Mouse (Mus musculus): ENCODE results near the gene Sptbn1. TPM values are rescaled to one million over a fixed set of nuclear protein-coding genes. Genes with fewer than 3 reads are reported as not detected.

The Sptbn1 gene
- polyA plus RNA-seq, 1 experiment from 2014 or later, result 122 TPM

- peaks cover 9% of the 10 kb centered on the region; the same call in 1 of the 2 replicates for H3K36me3 ChIP-seq
- H3K9me3 ChIP-seq (replicated peaks), result no peaks in the 10 kb centered on the region
- 81% methylated on average over 4 of the region's 4 CpGs for WGBS
- no peak overlapping the region for H3K9ac ChIP-seq
- H3K4me3 ChIP-seq, result no peak overlapping the region
- peaks cover 8% of the 10 kb centered on the region for H3K4me1 ChIP-seq
- H3K4me2 ChIP-seq (replicated peaks), result no peak overlapping the region
- H3K27me3 ChIP-seq, result no peaks in the 10 kb centered on the region
- H3K27ac ChIP-seq, result 0 out of 2 replicates have a peak overlapping the region, but pooled peaks have one; percentile 8
- ATAC-seq (ENCODE audit: low FRiP score), result no peak
Observed at GRCm38 (mm10) chr11:30160625-30161172, 107.3 kb downstream of the Sptbn1 start.

GRCm38 (mm10) chr11:30159545-30160255 lies 108.3 kb downstream of the Sptbn1 start:
- H3K4me2 ChIP-seq (replicated peaks), result no peak overlapping the region
- H3K9ac ChIP-seq, result no peak overlapping the region
- H3K4me1 ChIP-seq, result peaks cover 8% of the 10 kb centered on the region
- H3K36me3 ChIP-seq, result peaks cover 9% of the 10 kb centered on the region; the same call in 1 of the 2 replicates
- no peak for ATAC-seq (ENCODE audit: low FRiP score)
- WGBS, result 80% methylated on average over 4 of the region's 4 CpGs
- no peak overlapping the region for H3K27ac ChIP-seq
- H3K9me3 ChIP-seq (replicated peaks), result no peaks in the 10 kb centered on the region
- no peak overlapping the region for H3K4me3 ChIP-seq
- no peaks in the 10 kb centered on the region for H3K27me3 ChIP-seq

- Histone ChIP-seq H3K27me3 (no peaks in the 10 kb centered on the region), H3K9me3 (replicated peaks) (no peaks in the 10 kb centered on the region), H3K4me3 (no peak overlapping the region), H3K4me1 (peaks cover 8% of the 10 kb centered on the region), H3K27ac (0 out of 2 replicates have a peak overlapping the region, but pooled peaks have one; percentile 44), H3K9ac (no peak overlapping the region), H3K36me3 (peaks cover 16% of the 10 kb centered on the region), H3K4me2 (replicated peaks) (no peak overlapping the region)
- ATAC-seq (ENCODE audit: low FRiP score), result no peak
- WGBS, result 56% methylated on average over 8 of the region's 8 CpGs
Observed at GRCm38 (mm10) chr11:30158028-30158700, 109.8 kb downstream of the Sptbn1 start.

- H3K9me3 ChIP-seq (replicated peaks), result no peaks in the 10 kb centered on the region
- H3K36me3 ChIP-seq, result peaks cover 30% of the 10 kb centered on the region
- no peak overlapping the region for H3K4me2 ChIP-seq (replicated peaks)
- no peak for ATAC-seq (ENCODE audit: low FRiP score)
- WGBS, result 78% methylated on average over 2 of the region's 2 CpGs
- H3K27ac ChIP-seq, result no peak overlapping the region
- no peak overlapping the region for H3K4me3 ChIP-seq
- H3K27me3 ChIP-seq, result no peaks in the 10 kb centered on the region
- H3K4me1 ChIP-seq, result no peaks in the 10 kb centered on the region; the same call in 1 of the 2 replicates
- H3K9ac ChIP-seq, result no peak overlapping the region
Observed at GRCm38 (mm10) chr11:30155887-30156286, 112.1 kb downstream of the Sptbn1 start.

GRCm38 (mm10) chr11:30154980-30155379 lies 113.0 kb downstream of the Sptbn1 start:
- H3K27me3 ChIP-seq, result no peaks in the 10 kb centered on the region
- no peaks in the 10 kb centered on the region for H3K9me3 ChIP-seq (replicated peaks)
- H3K9ac ChIP-seq, result no peak overlapping the region
- no peak overlapping the region for H3K4me3 ChIP-seq
- no peak for ATAC-seq (ENCODE audit: low FRiP score)
- no peak overlapping the region for H3K27ac ChIP-seq
- 98% methylated on average over 2 of the region's 2 CpGs for WGBS
- H3K4me1 ChIP-seq, result no peaks in the 10 kb centered on the region
- H3K4me2 ChIP-seq (replicated peaks), result no peak overlapping the region
- peaks cover 36% of the 10 kb centered on the region for H3K36me3 ChIP-seq

- H3K27ac ChIP-seq, result no peak overlapping the region
- H3K27me3 ChIP-seq, result no peaks in the 10 kb centered on the region
- H3K9ac ChIP-seq, result no peak overlapping the region
- ATAC-seq (ENCODE audit: low FRiP score), result no peak
- H3K9me3 ChIP-seq (replicated peaks), result no peaks in the 10 kb centered on the region
- H3K36me3 ChIP-seq, result peaks cover 59% of the 10 kb centered on the region
- 84% methylated on average over 5 of the region's 5 CpGs for WGBS
- no peak overlapping the region for H3K4me3 ChIP-seq
- no peaks in the 10 kb centered on the region for H3K4me1 ChIP-seq
- no peak overlapping the region for H3K4me2 ChIP-seq (replicated peaks)
Observed at GRCm38 (mm10) chr11:30148888-30149287, 119.1 kb downstream of the Sptbn1 start.

GRCm38 (mm10) chr11:30148378-30148777 lies 119.6 kb downstream of the Sptbn1 start:
- no peaks in the 10 kb centered on the region for H3K4me1 ChIP-seq
- no peak for ATAC-seq (ENCODE audit: low FRiP score)
- H3K4me2 ChIP-seq (replicated peaks), result no peak overlapping the region
- no peak overlapping the region for H3K27ac ChIP-seq
- no peak overlapping the region for H3K4me3 ChIP-seq
- H3K9ac ChIP-seq, result no peak overlapping the region
- peaks cover 59% of the 10 kb centered on the region for H3K36me3 ChIP-seq
- no peaks in the 10 kb centered on the region for H3K27me3 ChIP-seq
- H3K9me3 ChIP-seq (replicated peaks), result no peaks in the 10 kb centered on the region

- Histone ChIP-seq H3K9ac (no peak overlapping the region), H3K9me3 (replicated peaks) (no peaks in the 10 kb centered on the region), H3K27me3 (no peaks in the 10 kb centered on the region), H3K36me3 (peaks cover 63% of the 10 kb centered on the region), H3K4me1 (no peaks in the 10 kb centered on the region), H3K4me3 (no peak overlapping the region), H3K27ac (no peak overlapping the region), H3K4me2 (replicated peaks) (no peak overlapping the region)
- WGBS, result 94% methylated on average over 1 of the region's 1 CpGs
- no peak for ATAC-seq (ENCODE audit: low FRiP score)
Observed at GRCm38 (mm10) chr11:30147882-30148281, 120.1 kb downstream of the Sptbn1 start.

- no peak overlapping the region for H3K4me3 ChIP-seq
- peaks cover 79% of the 10 kb centered on the region for H3K36me3 ChIP-seq
- no peak for ATAC-seq (ENCODE audit: low FRiP score)
- no peak overlapping the region for H3K27ac ChIP-seq
- no peaks in the 10 kb centered on the region for H3K9me3 ChIP-seq (replicated peaks)
- H3K27me3 ChIP-seq, result no peaks in the 10 kb centered on the region
- H3K9ac ChIP-seq, result no peak overlapping the region
- H3K4me1 ChIP-seq, result no peaks in the 10 kb centered on the region
- no peak overlapping the region for H3K4me2 ChIP-seq (replicated peaks)
- WGBS, result 87% methylated on average over 6 of the region's 6 CpGs
Observed at GRCm38 (mm10) chr11:30143090-30143489, 124.9 kb downstream of the Sptbn1 start.

- no peak for ATAC-seq (ENCODE audit: low FRiP score)
- Histone ChIP-seq H3K27ac (no peak overlapping the region), H3K4me1 (no peaks in the 10 kb centered on the region), H3K4me2 (replicated peaks) (no peak overlapping the region), H3K4me3 (no peak overlapping the region), H3K9ac (no peak overlapping the region), H3K9me3 (replicated peaks) (no peaks in the 10 kb centered on the region), H3K36me3 (peaks cover 93% of the 10 kb centered on the region), H3K27me3 (no peaks in the 10 kb centered on the region)
- WGBS, result 85% methylated on average over 17 of the region's 17 CpGs
Observed at GRCm38 (mm10) chr11:30139165-30139826, 128.7 kb downstream of the Sptbn1 start.

- WGBS, result 93% methylated on average over 12 of the region's 12 CpGs
- Histone ChIP-seq H3K4me3 (no peak overlapping the region), H3K9ac (no peak overlapping the region), H3K36me3 (peaks cover 90% of the 10 kb centered on the region), H3K4me2 (replicated peaks) (no peak overlapping the region), H3K9me3 (replicated peaks) (no peaks in the 10 kb centered on the region), H3K4me1 (no peaks in the 10 kb centered on the region), H3K27ac (no peak overlapping the region), H3K27me3 (no peaks in the 10 kb centered on the region)
- no peak for ATAC-seq (ENCODE audit: low FRiP score)
Observed at GRCm38 (mm10) chr11:30137081-30137480, 130.9 kb downstream of the Sptbn1 start.

- H3K9me3 ChIP-seq (replicated peaks), result no peaks in the 10 kb centered on the region
- WGBS, result 76% methylated on average over 1 of the region's 1 CpGs
- ATAC-seq (ENCODE audit: low FRiP score), result no peak
Observed at GRCm38 (mm10) chr11:30134058-30134457, 133.9 kb downstream of the Sptbn1 start.

More at GRCm38 (mm10) chr11:30134058-30134457, 133.9 kb downstream of the Sptbn1 start:
- H3K9ac ChIP-seq, result no peak overlapping the region
- no peak overlapping the region for H3K4me3 ChIP-seq
- H3K27me3 ChIP-seq, result no peaks in the 10 kb centered on the region
- H3K36me3 ChIP-seq, result peaks cover 84% of the 10 kb centered on the region
- no peaks in the 10 kb centered on the region for H3K4me1 ChIP-seq
- no peak overlapping the region for H3K4me2 ChIP-seq (replicated peaks)
- H3K27ac ChIP-seq, result no peak overlapping the region
